Mouse (Mus musculus): Measurements from ENCODE around the gene Fndc10. TPM values are rescaled to one million over a fixed set of nuclear protein-coding genes. Genes with fewer than 3 reads are reported as not detected.
"Not testable (repeated sequence)": the region's sequence is repeated elsewhere in the genome, so short reads cannot be mapped to it uniquely, and the experiment has no call there.

Gene Fndc10
- polyA plus RNA-seq, 1 experiment from 2014 or later = 10.3 TPM

DNA sequence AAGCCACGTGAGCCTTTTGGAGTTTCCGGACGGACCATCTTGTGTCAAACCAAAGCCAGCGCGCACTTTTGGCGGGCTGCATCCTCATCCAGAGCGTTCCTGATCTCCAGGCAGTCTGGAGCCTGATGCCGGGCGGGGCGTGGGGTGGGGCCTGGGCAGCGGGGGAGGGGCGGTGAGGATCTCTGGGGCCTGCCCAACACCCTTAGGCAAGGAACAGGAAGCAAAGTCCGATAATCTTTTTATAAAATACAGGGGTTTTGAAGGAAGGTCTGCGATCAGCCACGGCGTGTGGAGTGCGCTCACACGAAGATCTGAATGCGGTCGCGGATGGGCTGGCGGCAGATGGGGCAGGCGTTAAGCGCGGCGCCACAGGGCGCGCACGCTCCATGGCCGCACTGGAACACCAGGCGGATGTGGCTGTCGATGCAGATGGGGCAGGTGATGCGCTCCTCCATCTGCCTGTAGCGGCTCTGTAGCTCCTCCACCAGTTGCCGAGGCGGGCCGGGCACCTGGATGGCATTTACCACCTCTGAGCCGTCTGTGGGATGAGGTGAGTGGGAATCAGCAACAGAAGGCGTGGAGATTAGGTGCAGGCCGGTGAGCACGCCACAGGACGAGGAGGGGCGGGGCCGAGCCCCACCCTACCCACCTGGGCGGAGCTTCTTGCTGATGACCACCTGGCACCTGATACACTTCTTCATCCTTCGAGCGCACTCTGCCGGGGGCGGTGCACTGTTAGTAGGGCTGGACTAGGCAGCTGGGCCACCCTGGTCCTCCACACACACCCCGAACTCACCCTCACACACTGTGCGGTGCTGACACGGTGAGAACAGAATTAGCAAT, 39.5 kb upstream of the Fndc10 start:
- H3K4me2 ChIP-seq (replicated peaks) = peak overlapping the region; percentile 64
- no peak for DNase-seq (ENCODE audit: low spot score)
- H3K9me3 ChIP-seq (ENCODE audit: control insufficient read depth, low read length) = no peaks in the 10 kb centered on the region
- H3K36me3 ChIP-seq (replicated peaks; ENCODE audit: control insufficient read depth, insufficient read depth) = peaks cover 66% of the 10 kb centered on the region
- 3% methylated on average over 51 of the region's 52 CpGs for WGBS
- no peak overlapping the region for H3K27ac ChIP-seq
- peak overlapping the region; percentile 40; the same call in 1 of the 2 replicates for H3K9ac ChIP-seq
- peaks cover 67% of the 10 kb centered on the region for H3K27me3 ChIP-seq (ENCODE audit: control insufficient read depth, insufficient read depth, low read length)
- H3K4me1 ChIP-seq (replicated peaks; ENCODE audit: control insufficient read depth, insufficient read depth, low read length) = peaks cover 29% of the 10 kb centered on the region
- peak overlapping the region; percentile 22 for H3K4me3 ChIP-seq (replicated peaks; ENCODE audit: low read length)
- peak; percentile 25; the same call in 1 of the 2 replicates for ATAC-seq (ENCODE audit: low FRiP score)

DNA sequence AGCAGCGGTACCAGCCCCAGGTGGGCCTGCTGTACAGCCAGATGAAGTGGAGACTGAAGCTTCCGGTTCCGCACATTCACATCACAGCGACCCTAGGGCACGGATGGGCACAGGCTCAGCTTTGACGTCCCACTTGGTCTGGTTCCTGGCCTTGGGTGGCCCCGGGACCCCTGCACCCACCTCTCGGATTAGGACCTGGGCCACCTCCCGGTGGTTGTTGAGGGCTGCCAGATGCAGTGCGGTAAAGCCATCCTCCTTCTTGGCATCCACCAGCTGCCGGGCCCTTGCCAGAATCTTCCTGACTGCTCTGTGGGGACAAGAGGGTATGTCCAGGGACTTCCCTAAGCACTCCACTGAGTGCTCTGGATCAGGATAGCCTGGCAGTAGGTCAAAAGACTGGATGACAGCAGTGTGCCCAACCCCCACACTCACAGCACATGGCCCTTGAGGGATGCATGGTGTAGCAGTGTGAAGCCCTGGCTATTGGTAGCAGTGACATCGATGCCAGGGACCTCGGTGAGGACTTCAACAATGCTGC, 37.9 kb upstream of the Fndc10 start:
- Histone ChIP-seq H3K4me3 (replicated peaks; ENCODE audit: low read length) (no peak overlapping the region), H3K9ac (no peak overlapping the region), H3K4me1 (replicated peaks; ENCODE audit: control insufficient read depth, insufficient read depth, low read length) (peaks cover 29% of the 10 kb centered on the region), H3K9me3 (ENCODE audit: control insufficient read depth, low read length) (no peaks in the 10 kb centered on the region), H3K27ac (no peak overlapping the region), H3K36me3 (replicated peaks; ENCODE audit: control insufficient read depth, insufficient read depth) (peaks cover 59% of the 10 kb centered on the region), H3K4me2 (replicated peaks) (no peak overlapping the region), H3K27me3 (ENCODE audit: control insufficient read depth, insufficient read depth, low read length) (peaks cover 57% of the 10 kb centered on the region)
- DNase-seq (ENCODE audit: low spot score) = no peak
- ATAC-seq (ENCODE audit: low FRiP score) = no peak
- 92% methylated on average over 13 of the region's 13 CpGs for WGBS

DNA sequence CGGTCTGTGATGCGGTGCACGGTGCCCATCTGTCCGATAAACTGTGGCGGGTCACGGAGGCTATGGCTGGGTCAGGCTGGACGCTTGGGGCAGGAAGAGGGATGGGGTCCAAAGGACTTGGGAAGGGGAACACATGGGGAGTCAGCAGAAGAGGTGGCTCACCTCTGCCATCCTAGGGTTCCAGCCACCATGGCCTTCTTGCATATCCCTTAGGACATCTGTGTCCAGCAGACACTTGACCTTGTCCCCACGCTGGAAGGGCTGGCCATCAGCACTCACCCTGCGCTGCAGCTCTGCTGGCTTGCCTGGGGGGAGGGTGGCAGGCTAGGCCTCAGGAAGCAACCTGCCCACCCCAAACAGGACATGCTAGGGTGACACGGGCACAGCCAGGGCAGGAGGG, 35.2 kb upstream of the Fndc10 start:
- Histone ChIP-seq H3K27ac (no peak overlapping the region), H3K9me3 (ENCODE audit: control insufficient read depth, low read length) (no peaks in the 10 kb centered on the region), H3K36me3 (replicated peaks; ENCODE audit: control insufficient read depth, insufficient read depth) (peaks cover 48% of the 10 kb centered on the region), H3K4me3 (replicated peaks; ENCODE audit: low read length) (no peak overlapping the region), H3K4me1 (replicated peaks; ENCODE audit: control insufficient read depth, insufficient read depth, low read length) (peaks cover 14% of the 10 kb centered on the region), H3K27me3 (ENCODE audit: control insufficient read depth, insufficient read depth, low read length) (peaks cover 31% of the 10 kb centered on the region), H3K4me2 (replicated peaks) (no peak overlapping the region), H3K9ac (no peak overlapping the region)
- WGBS = 91% methylated on average over 10 of the region's 10 CpGs
- ATAC-seq (ENCODE audit: low FRiP score) (no peak), DNase-seq (ENCODE audit: low spot score) (no peak)

DNA sequence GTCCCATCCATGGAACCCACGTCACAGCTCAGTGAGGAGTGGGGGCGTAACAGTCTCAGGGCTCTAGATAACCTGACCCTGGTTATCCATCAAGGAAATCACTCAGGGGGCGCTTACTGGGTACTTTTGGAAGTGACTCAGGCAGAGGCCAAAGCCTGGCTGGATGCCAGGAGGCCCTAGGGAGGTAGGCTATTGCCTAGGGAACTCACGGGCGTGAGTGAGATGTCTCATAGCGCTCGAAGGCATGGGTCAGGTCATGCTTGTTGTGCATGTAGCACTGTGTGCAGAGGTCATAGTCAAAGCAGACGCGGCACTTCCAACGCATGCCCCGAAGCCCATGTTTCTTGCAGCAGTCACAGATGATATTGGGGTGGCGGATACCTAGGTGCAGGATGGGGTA, 33.5 kb upstream of the Fndc10 start:
- no peak overlapping the region for H3K9ac ChIP-seq
- no peak for ATAC-seq (ENCODE audit: low FRiP score)
- peaks cover 15% of the 10 kb centered on the region for H3K27me3 ChIP-seq (ENCODE audit: control insufficient read depth, insufficient read depth, low read length)
- no peak for DNase-seq (ENCODE audit: low spot score)
- no peaks in the 10 kb centered on the region for H3K9me3 ChIP-seq (ENCODE audit: control insufficient read depth, low read length)
- WGBS = 80% methylated on average over 12 of the region's 12 CpGs
- no peak overlapping the region for H3K4me2 ChIP-seq (replicated peaks)
- no peaks in the 10 kb centered on the region for H3K4me1 ChIP-seq (replicated peaks; ENCODE audit: control insufficient read depth, insufficient read depth, low read length)
- no peak overlapping the region for H3K4me3 ChIP-seq (replicated peaks; ENCODE audit: low read length)
- peaks cover 52% of the 10 kb centered on the region for H3K36me3 ChIP-seq (replicated peaks; ENCODE audit: control insufficient read depth, insufficient read depth)
- H3K27ac ChIP-seq = no peak overlapping the region

DNA sequence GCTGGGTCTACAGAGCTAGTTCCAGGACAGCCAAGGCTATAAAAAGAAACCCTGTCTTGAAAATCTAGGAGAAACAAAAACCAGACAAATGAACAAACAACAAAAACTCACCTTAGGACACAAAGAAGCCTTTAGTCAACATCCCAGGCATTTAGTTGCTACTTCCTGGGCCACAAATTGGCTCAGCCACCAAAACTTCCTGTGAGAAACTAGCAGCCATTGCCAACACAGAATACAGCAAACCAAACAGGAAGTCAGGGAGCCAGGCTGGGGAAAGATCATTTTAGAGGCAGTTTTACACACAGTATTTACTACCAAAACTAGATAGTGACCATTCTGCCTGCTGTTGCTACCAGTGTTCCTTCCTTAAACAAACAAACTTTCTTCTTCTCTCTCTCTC, 27.2 kb upstream of the Fndc10 start:
- ATAC-seq (ENCODE audit: low FRiP score) (no peak), DNase-seq (ENCODE audit: low spot score) (no peak)
- H3K9me3 ChIP-seq (ENCODE audit: control insufficient read depth, low read length) = no peaks in the 10 kb centered on the region
- peaks cover 9% of the 10 kb centered on the region for H3K4me1 ChIP-seq (replicated peaks; ENCODE audit: control insufficient read depth, insufficient read depth, low read length)
- no peak overlapping the region for H3K9ac ChIP-seq
- no peak overlapping the region for H3K27ac ChIP-seq
- H3K27me3 ChIP-seq (ENCODE audit: control insufficient read depth, insufficient read depth, low read length) = no peaks in the 10 kb centered on the region
- H3K4me3 ChIP-seq (replicated peaks; ENCODE audit: low read length) = no peak overlapping the region
- no peak overlapping the region for H3K4me2 ChIP-seq (replicated peaks)
- H3K36me3 ChIP-seq (replicated peaks; ENCODE audit: control insufficient read depth, insufficient read depth) = peaks cover 17% of the 10 kb centered on the region

DNA sequence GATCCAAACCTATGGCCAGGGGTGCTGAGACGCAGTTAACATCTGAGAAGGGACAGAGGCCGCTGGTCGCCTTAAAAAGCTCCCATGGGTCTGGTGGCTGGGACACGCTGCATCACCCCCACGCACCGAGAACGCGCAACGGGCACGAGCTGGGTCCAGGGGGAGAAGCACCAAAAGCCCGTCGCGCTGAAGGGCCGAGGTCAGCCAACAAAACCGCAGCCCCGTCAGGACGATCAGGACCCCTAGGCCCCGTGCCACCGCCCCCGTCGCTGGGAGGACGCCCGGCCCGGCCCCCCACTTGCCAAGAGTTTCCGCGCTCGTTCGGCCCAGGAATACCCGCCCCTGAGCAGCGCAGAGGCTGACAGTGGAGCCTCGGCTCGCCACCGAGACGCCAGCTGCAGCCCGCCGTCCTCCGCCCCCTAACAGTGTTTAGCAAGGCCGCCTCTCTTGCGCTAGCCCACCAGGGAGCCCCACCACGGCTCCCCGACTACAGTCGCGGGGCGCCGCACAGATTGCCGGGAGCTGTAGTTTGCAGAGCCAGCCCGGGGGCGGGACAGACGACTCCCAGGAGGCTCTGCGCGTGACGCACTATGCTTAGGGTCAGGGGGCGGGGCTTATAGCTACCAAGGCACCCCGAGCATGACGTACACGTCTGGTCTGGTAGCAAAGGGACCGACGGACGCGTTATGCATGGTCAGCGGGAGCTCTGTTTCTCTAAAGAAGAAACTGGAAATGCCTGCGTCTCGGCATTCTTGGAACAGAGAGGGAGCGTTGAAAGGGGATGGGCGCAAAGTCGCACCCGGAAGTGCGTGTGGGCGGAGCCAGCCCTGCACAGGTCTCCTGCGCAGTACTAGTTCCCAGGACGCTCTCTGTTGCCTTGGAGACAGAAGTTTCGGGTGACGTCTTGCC, 25.2 kb upstream of the Fndc10 start, which contains the start of gene Mib2:
Gene Mib2 (minus strand): TSS at position 510 of the 909 bp plus-strand sequence.
- Histone ChIP-seq H3K4me3 (replicated peaks; ENCODE audit: low read length) (peak within 1 kb of the TSS; percentile 79), H3K9me3 (ENCODE audit: control insufficient read depth, low read length) (no peaks in the 10 kb centered on the region), H3K4me2 (replicated peaks) (peak within 1 kb of the TSS; percentile 85), H3K27me3 (ENCODE audit: control insufficient read depth, insufficient read depth, low read length) (no peaks in the 10 kb centered on the region), H3K36me3 (replicated peaks; ENCODE audit: control insufficient read depth, insufficient read depth) (peaks cover 17% of the 10 kb centered on the region), H3K9ac (peak within 1 kb of the TSS; percentile 83), H3K27ac (peak within 1 kb of the TSS; percentile 80), H3K4me1 (replicated peaks; ENCODE audit: control insufficient read depth, insufficient read depth, low read length) (peaks cover 9% of the 10 kb centered on the region)
- ATAC-seq (ENCODE audit: low FRiP score) = peak; percentile 99
- DNase-seq (ENCODE audit: low spot score) = peak; percentile 98
- WGBS = under 1% methylated on average over 73 of the region's 73 CpGs

DNA sequence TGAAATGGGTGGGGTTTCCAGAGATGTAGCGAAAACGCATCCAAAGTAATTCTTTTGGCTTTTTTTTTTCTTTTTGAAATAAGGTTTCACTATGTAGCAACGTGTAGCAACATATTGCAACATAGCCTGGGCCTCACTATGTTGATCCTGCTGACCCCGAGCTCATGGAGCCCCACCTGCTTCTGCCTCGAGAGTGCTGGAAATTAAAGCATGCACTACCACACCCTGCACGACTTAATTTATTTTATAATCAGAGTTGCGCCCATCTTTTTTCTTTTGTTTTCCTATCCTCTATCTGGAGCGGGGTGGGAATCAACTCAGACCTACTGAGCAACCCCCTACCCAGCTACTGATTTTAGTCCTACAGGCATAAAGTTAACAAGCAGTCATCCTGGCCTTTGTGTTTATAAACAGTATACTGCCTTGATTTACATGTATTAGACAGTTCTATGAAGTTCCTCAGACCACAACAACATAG, 24.5 kb upstream of the Fndc10 start:
- WGBS = 1% methylated on average over 8 of the region's 8 CpGs
- Histone ChIP-seq H3K4me2 (replicated peaks) (peak overlapping the region; percentile 85), H3K4me1 (replicated peaks; ENCODE audit: control insufficient read depth, insufficient read depth, low read length) (peaks cover 9% of the 10 kb centered on the region), H3K36me3 (replicated peaks; ENCODE audit: control insufficient read depth, insufficient read depth) (peaks cover 17% of the 10 kb centered on the region), H3K9me3 (ENCODE audit: control insufficient read depth, low read length) (no peaks in the 10 kb centered on the region), H3K27me3 (ENCODE audit: control insufficient read depth, insufficient read depth, low read length) (no peaks in the 10 kb centered on the region), H3K4me3 (replicated peaks; ENCODE audit: low read length) (peak overlapping the region; percentile 79), H3K27ac (peak overlapping the region; percentile 80), H3K9ac (peak overlapping the region; percentile 83)
- no peak for ATAC-seq (ENCODE audit: low FRiP score)
- no peak for DNase-seq (ENCODE audit: low spot score)

DNA sequence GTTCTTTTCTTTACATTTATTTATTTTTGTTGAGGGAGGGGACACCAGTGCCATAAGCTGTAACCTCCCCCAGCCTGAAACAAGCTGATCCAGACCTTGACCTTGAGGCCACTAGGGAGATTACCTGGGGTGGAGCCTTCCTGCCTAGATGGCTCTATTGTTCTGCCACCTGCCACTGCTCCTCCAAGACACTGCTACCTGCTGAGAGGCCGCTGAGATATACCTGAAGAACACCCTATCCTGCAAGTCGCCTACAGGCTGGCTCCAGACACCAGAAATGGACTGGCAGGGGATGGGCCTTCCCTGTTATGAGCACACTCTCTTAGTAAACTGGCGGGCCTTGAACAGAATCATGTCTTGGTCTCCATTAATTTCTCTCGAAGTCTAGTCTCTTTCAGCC, 23.9 kb upstream of the Fndc10 start:
- not testable (repeated sequence) for DNase-seq (ENCODE audit: low spot score); H3K9me3 ChIP-seq (ENCODE audit: control insufficient read depth, low read length); H3K4me1 ChIP-seq (replicated peaks; ENCODE audit: control insufficient read depth, insufficient read depth, low read length); H3K4me3 ChIP-seq (replicated peaks; ENCODE audit: low read length); ATAC-seq (ENCODE audit: low FRiP score); H3K27me3 ChIP-seq (ENCODE audit: control insufficient read depth, insufficient read depth, low read length); H3K27ac ChIP-seq; H3K4me2 ChIP-seq (replicated peaks); H3K9ac ChIP-seq
- peaks cover 11% of the 10 kb centered on the region for H3K36me3 ChIP-seq (replicated peaks; ENCODE audit: control insufficient read depth, insufficient read depth)
- 60% methylated on average over 4 of the region's 4 CpGs for WGBS

DNA sequence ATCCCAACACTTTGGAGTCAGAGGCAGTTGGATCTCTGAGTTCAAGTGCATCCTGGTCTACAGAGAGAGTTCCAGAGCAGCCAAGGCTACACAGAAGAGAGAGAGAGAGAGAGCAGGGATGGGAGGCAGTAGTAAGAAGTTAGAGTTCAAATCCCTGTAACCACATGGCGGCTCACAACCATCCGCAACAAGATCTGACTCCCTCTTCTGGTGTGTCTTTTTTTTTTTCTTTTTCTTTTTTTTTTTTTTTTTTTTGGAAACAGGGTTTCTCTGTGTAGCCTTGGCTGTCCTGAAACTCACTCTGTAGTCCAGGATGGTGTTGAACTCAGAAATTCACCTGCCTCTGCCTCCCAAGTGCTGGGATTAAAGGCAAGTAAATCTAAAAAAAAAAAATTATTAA, 22.1 kb upstream of the Fndc10 start:
- H3K36me3 ChIP-seq (replicated peaks; ENCODE audit: control insufficient read depth, insufficient read depth) = no peaks in the 10 kb centered on the region
- peaks cover 9% of the 10 kb centered on the region for H3K4me1 ChIP-seq (replicated peaks; ENCODE audit: control insufficient read depth, insufficient read depth, low read length)
- H3K27ac ChIP-seq = no peak overlapping the region
- no peak overlapping the region for H3K4me3 ChIP-seq (replicated peaks; ENCODE audit: low read length)
- WGBS = 67% methylated on average over 2 of the region's 2 CpGs
- DNase-seq (ENCODE audit: low spot score) (no peak), ATAC-seq (ENCODE audit: low FRiP score) (no peak)
- no peak overlapping the region for H3K4me2 ChIP-seq (replicated peaks)
- no peak overlapping the region for H3K9ac ChIP-seq
- H3K27me3 ChIP-seq (ENCODE audit: control insufficient read depth, insufficient read depth, low read length) = no peaks in the 10 kb centered on the region
- no peaks in the 10 kb centered on the region for H3K9me3 ChIP-seq (ENCODE audit: control insufficient read depth, low read length)
